Mouse (Mus musculus): ENCODE data around the gene Fzd2. TPM values are rescaled to one million over a fixed set of nuclear protein-coding genes. Genes with fewer than 3 reads are reported as not detected.

Fzd2 gene
- 66.9 TPM for polyA plus RNA-seq (2012; fragmentation: generic; extraction: Trizol)

- peak within 1 kb of the TSS; percentile 95 for H3K4me2 ChIP-seq (ENCODE audit: low read depth)
- no peaks in the 10 kb centered on the region for H3K27me3 ChIP-seq (ENCODE audit: control insufficient read depth, insufficient read depth, insufficient read length)
- H3K4me3 ChIP-seq: peak within 1 kb of the TSS; percentile 38
- peak within 1 kb of the TSS; percentile 91 for H3ac ChIP-seq (ENCODE audit: control insufficient read depth, insufficient read length)
- TF ChIP-seq MAX (IDR thresholded peaks at IDR 0.05; ENCODE audit: low read depth) (no peak), POLR2A (IDR thresholded peaks at IDR 0.05; ENCODE audit: insufficient read length, low read depth) (peak; percentile 90), MYOG (IDR thresholded peaks at IDR 0.05; ENCODE audit: control insufficient read depth in 1 of 3, insufficient read depth in 1 of 3, insufficient read length in 2 of 3, low read depth in 2 of 3) (no peak), TCF3 (IDR thresholded peaks at IDR 0.05; ENCODE audit: insufficient read length, low read depth) (no peak), POLR2AphosphoS2 (IDR thresholded peaks at IDR 0.05; ENCODE audit: insufficient read length, low read depth) (peak; percentile 79), E2F4 (IDR thresholded peaks at IDR 0.05; ENCODE audit: insufficient read depth) (no peak), USF1 (IDR thresholded peaks at IDR 0.05; ENCODE audit: low read depth) (no peak)
- no peaks in the 10 kb centered on the region for H3K36me3 ChIP-seq (ENCODE audit: control insufficient read depth, insufficient read depth)
- peaks cover 29% of the 10 kb centered on the region for H3K79me2 ChIP-seq (ENCODE audit: control insufficient read depth, insufficient read depth)
Observed at GRCm38 (mm10) chr11:102604010-102604584, at the start of gene Fzd2. Gene Fzd2, plus strand, starts transcription at chr11:102604396.

GRCm38 (mm10) chr11:102555400-102556030 is 48.7 kb upstream of the Fzd2 start:
- H3K36me3 ChIP-seq (ENCODE audit: control insufficient read depth, insufficient read depth): no peaks in the 10 kb centered on the region
- peak overlapping the region; percentile 87 for H3K4me2 ChIP-seq (ENCODE audit: low read depth)
- H3K27me3 ChIP-seq (ENCODE audit: control insufficient read depth, insufficient read depth, insufficient read length): no peaks in the 10 kb centered on the region
- H3ac ChIP-seq (ENCODE audit: control insufficient read depth, insufficient read length): peak overlapping the region; percentile 67
- H3K79me2 ChIP-seq (ENCODE audit: control insufficient read depth, insufficient read depth): peaks cover 53% of the 10 kb centered on the region
- TF ChIP-seq TCF3 (IDR thresholded peaks at IDR 0.05; ENCODE audit: insufficient read length, low read depth) (no peak), E2F4 (IDR thresholded peaks at IDR 0.05; ENCODE audit: insufficient read depth) (no peak), SRF (IDR thresholded peaks at IDR 0.05; ENCODE audit: control insufficient read depth, insufficient read length, low read depth) (no peak), MYOD1 (IDR thresholded peaks at IDR 0.05; ENCODE audit: control insufficient read depth in 1 of 3, insufficient read length in 2 of 3, low read depth in 2 of 3) (no peak), REST (IDR thresholded peaks at IDR 0.05; ENCODE audit: insufficient read depth, insufficient read length) (no peak), POLR2A (IDR thresholded peaks at IDR 0.05; ENCODE audit: insufficient read length, low read depth) (no peak)
- peak overlapping the region; percentile 82 for H3K4me3 ChIP-seq

GRCm38 (mm10) chr11:102556031-102556715 is 48.0 kb upstream of the Fzd2 start, which contains the start of gene Gpatch8:
Gene Gpatch8, minus strand, starts transcription at chr11:102556392.
- Histone ChIP-seq H3K4me2 (ENCODE audit: low read depth) (peak within 1 kb of the TSS; percentile 87), H3K36me3 (ENCODE audit: control insufficient read depth, insufficient read depth) (no peaks in the 10 kb centered on the region), H3K4me3 (peak within 1 kb of the TSS; percentile 82), H3K79me2 (ENCODE audit: control insufficient read depth, insufficient read depth) (peaks cover 46% of the 10 kb centered on the region), H3ac (ENCODE audit: control insufficient read depth, insufficient read length) (peak within 1 kb of the TSS; percentile 67), H3K27me3 (ENCODE audit: control insufficient read depth, insufficient read depth, insufficient read length) (no peaks in the 10 kb centered on the region)
- peak; percentile 3 for TF ChIP-seq TCF12 (IDR thresholded peaks at IDR 0.05; ENCODE audit: insufficient read depth, poor library complexity, severe bottlenecking)
- TF ChIP-seq E2F4 (IDR thresholded peaks at IDR 0.05; ENCODE audit: insufficient read depth): peak; percentile 50
- TF ChIP-seq POLR2AphosphoS2 (IDR thresholded peaks at IDR 0.05; ENCODE audit: insufficient read length, low read depth): peak; percentile 95
- no peak for TF ChIP-seq TCF3 (IDR thresholded peaks at IDR 0.05; ENCODE audit: insufficient read length, low read depth)
- TF ChIP-seq CEBPB (IDR thresholded peaks at IDR 0.05; ENCODE audit: insufficient read depth, poor library complexity, severe bottlenecking): no peak
- TF ChIP-seq REST (IDR thresholded peaks at IDR 0.05; ENCODE audit: insufficient read depth, insufficient read length): no peak
- no peak for TF ChIP-seq MAX (IDR thresholded peaks at IDR 0.05; ENCODE audit: low read depth)
- peak in 2 of 3 experiments; percentile 18 to 35 for TF ChIP-seq MYOD1 (IDR thresholded peaks at IDR 0.05; ENCODE audit: control insufficient read depth in 1 of 3, insufficient read length in 2 of 3, low read depth in 2 of 3)
- TF ChIP-seq MYOG (IDR thresholded peaks at IDR 0.05; ENCODE audit: control insufficient read depth in 1 of 3, insufficient read depth in 1 of 3, insufficient read length in 2 of 3, low read depth in 2 of 3): peak in 2 of 3 experiments; percentile 26 to 67
- peak; percentile 91 for TF ChIP-seq POLR2A (IDR thresholded peaks at IDR 0.05; ENCODE audit: insufficient read length, low read depth)
- TF ChIP-seq USF1 (IDR thresholded peaks at IDR 0.05; ENCODE audit: low read depth): peak; percentile 9
- TF ChIP-seq SRF (IDR thresholded peaks at IDR 0.05; ENCODE audit: control insufficient read depth, insufficient read length, low read depth): peak; percentile 47

GRCm38 (mm10) chr11:102556716-102557074 is 47.5 kb upstream of the Fzd2 start:
- Histone ChIP-seq H3K4me2 (ENCODE audit: low read depth) (peak overlapping the region; percentile 79), H3K79me2 (ENCODE audit: control insufficient read depth, insufficient read depth) (peaks cover 41% of the 10 kb centered on the region), H3K36me3 (ENCODE audit: control insufficient read depth, insufficient read depth) (no peaks in the 10 kb centered on the region), H3K27me3 (ENCODE audit: control insufficient read depth, insufficient read depth, insufficient read length) (no peaks in the 10 kb centered on the region), H3ac (ENCODE audit: control insufficient read depth, insufficient read length) (no peak overlapping the region), H3K4me3 (peak overlapping the region; percentile 82)
- no peak for TF ChIP-seq MYOG (IDR thresholded peaks at IDR 0.05; ENCODE audit: control insufficient read depth in 1 of 3, insufficient read depth in 1 of 3, insufficient read length in 2 of 3, low read depth in 2 of 3)
- TF ChIP-seq POLR2AphosphoS2 (IDR thresholded peaks at IDR 0.05; ENCODE audit: insufficient read length, low read depth): no peak
- TF ChIP-seq SRF (IDR thresholded peaks at IDR 0.05; ENCODE audit: control insufficient read depth, insufficient read length, low read depth): no peak
- no peak for TF ChIP-seq REST (IDR thresholded peaks at IDR 0.05; ENCODE audit: insufficient read depth, insufficient read length)
- no peak for TF ChIP-seq POLR2A (IDR thresholded peaks at IDR 0.05; ENCODE audit: insufficient read length, low read depth)
- no peak for TF ChIP-seq CEBPB (IDR thresholded peaks at IDR 0.05; ENCODE audit: insufficient read depth, poor library complexity, severe bottlenecking)
- no peak for TF ChIP-seq MYOD1 (IDR thresholded peaks at IDR 0.05; ENCODE audit: control insufficient read depth in 1 of 3, insufficient read length in 2 of 3, low read depth in 2 of 3)
- TF ChIP-seq MAX (IDR thresholded peaks at IDR 0.05; ENCODE audit: low read depth): no peak
- TF ChIP-seq TCF3 (IDR thresholded peaks at IDR 0.05; ENCODE audit: insufficient read length, low read depth): no peak
- TF ChIP-seq USF1 (IDR thresholded peaks at IDR 0.05; ENCODE audit: low read depth): no peak

Data from myocyte (in vitro differentiated cells).